Comparison of ENCODE assay signal across 9 mouse cellular contexts in genomic region chr19:45781676-45782075, GRCm38 (mm10). TPM values are rescaled to one million over a fixed set of nuclear protein-coding genes. Genes with fewer than 3 reads are reported as not detected.
A peak's percentile ranks its signal among the peaks of the same experiment; 100 is the strongest.
DNase-seq lines count a peak whose midpoint lies in the region; ATAC-seq lines count a peak whose summit lies in the region.
"Had no signal": no experiment of that assay in that cellular context is flagged by ENCODE, and none has a peak within 500 bp of the region (broad histone marks: within the 10 kb centered on the region; RNA-seq: fewer than 3 reads in every experiment).

No protein-coding gene starts in this region.

- no peak overlapping the region for H3K27ac ChIP-seq in forebrain, embryonic 10.5 days
- no peak overlapping the region for H3K27ac ChIP-seq in limb, embryonic 13.5 days
- H3K27ac ChIP-seq in stomach, embryonic 16.5 days (ENCODE audit: low read length): no peak overlapping the region

- H3K27me3 ChIP-seq in megakaryocyte, embryonic 14.5 days (replicated peaks): no peaks in the 10 kb centered on the region
- no peaks in the 10 kb centered on the region for H3K27me3 ChIP-seq in forebrain, embryonic 10.5 days (ENCODE audit: poor library complexity, severe bottlenecking)
- H3K27me3 ChIP-seq in limb, embryonic 13.5 days: no peaks in the 10 kb centered on the region
- no peaks in the 10 kb centered on the region for H3K27me3 ChIP-seq in stomach, embryonic 16.5 days (ENCODE audit: control insufficient read depth, insufficient read depth, low read length)

- H3K4me2 ChIP-seq in limb, embryonic 13.5 days (replicated peaks): peak overlapping the region; percentile 74
- H3K4me2 ChIP-seq in stomach, embryonic 16.5 days (ENCODE audit: low read depth, low read length): peak overlapping the region; percentile 80

- DNase-seq in forebrain, embryonic 10.5 days (ENCODE audit: extremely low spot score, low spot score): no peak
- no peak for DNase-seq in T-cell, adult 2 months (ENCODE audit: low spot score)
- DNase-seq in thymus, adult 18-20 months: no peak
- DNase-seq: kidney, postnatal 10 days had no signal

- H3K9me3 ChIP-seq in megakaryocyte, embryonic 14.5 days: no peaks in the 10 kb centered on the region
- H3K9me3 ChIP-seq in forebrain, embryonic 10.5 days: no peaks in the 10 kb centered on the region
- no peaks in the 10 kb centered on the region for H3K9me3 ChIP-seq in limb, embryonic 13.5 days
- no peaks in the 10 kb centered on the region for H3K9me3 ChIP-seq in stomach, embryonic 16.5 days (replicated peaks; ENCODE audit: control insufficient read depth, low read length)

- peaks cover 50% of the 10 kb centered on the region for H3K36me3 ChIP-seq in megakaryocyte, embryonic 14.5 days (replicated peaks; ENCODE audit: low read length)
- H3K36me3 ChIP-seq in forebrain, embryonic 10.5 days (replicated peaks): peaks cover 49% of the 10 kb centered on the region
- peaks cover 35% of the 10 kb centered on the region for H3K36me3 ChIP-seq in limb, embryonic 13.5 days
- H3K36me3 ChIP-seq in stomach, embryonic 16.5 days (ENCODE audit: control insufficient read depth, insufficient read depth, low read length): no peaks in the 10 kb centered on the region

- no peak for ATAC-seq in megakaryocyte, adult 5-6 weeks (ENCODE audit: poor library complexity, severe bottlenecking)
- ATAC-seq in limb, embryonic 13.5 days (ENCODE audit: low FRiP score, low read depth): no peak
- ATAC-seq in stomach, embryonic 16.5 days (ENCODE audit: insufficient read depth, low FRiP score): no peak

- H3K9ac ChIP-seq in limb, embryonic 13.5 days: peak overlapping the region; percentile 46
- 0 out of 2 replicates have a peak overlapping the region, but pooled peaks have one; percentile 13 for H3K9ac ChIP-seq in stomach, embryonic 16.5 days (ENCODE audit: low read length)

- peak overlapping the region; percentile 94 for H3K4me3 ChIP-seq in megakaryocyte, embryonic 14.5 days (replicated peaks)
- peak overlapping the region; percentile 99 for H3K4me3 ChIP-seq in forebrain, embryonic 10.5 days
- H3K4me3 ChIP-seq in limb, embryonic 13.5 days: peak overlapping the region; percentile 100
- peak overlapping the region; percentile 79 for H3K4me3 ChIP-seq in stomach, embryonic 16.5 days (replicated peaks; ENCODE audit: low read length)

- peaks cover 52% of the 10 kb centered on the region for H3K4me1 ChIP-seq in megakaryocyte, embryonic 14.5 days
- peaks cover 34% of the 10 kb centered on the region for H3K4me1 ChIP-seq in forebrain, embryonic 10.5 days
- H3K4me1 ChIP-seq in limb, embryonic 13.5 days: peaks cover 29% of the 10 kb centered on the region
- peaks cover 24% of the 10 kb centered on the region for H3K4me1 ChIP-seq in stomach, embryonic 16.5 days (ENCODE audit: control insufficient read depth, insufficient read depth, low read length)

- 74% methylated on average over 8 of the region's 8 CpGs for WGBS in forebrain, embryonic 10.5 days
- 63% methylated on average over 8 of the region's 8 CpGs for WGBS in limb, embryonic 13.5 days
- 56% methylated on average over 8 of the region's 8 CpGs for WGBS in stomach, embryonic 16.5 days

RNA-seq across cellular contexts. Expression of gene Mgea5, which starts 2.0 kb away (rescaled TPM):
- 1.5 and 9.8 TPM in 2 replicates for polyA plus RNA-seq in megakaryocyte, embryonic 14.5 days (2012; ENCODE audit: insufficient read depth, low replicate concordance)
- 91.8 and 94.7 TPM in 2 replicates for total RNA-seq in megakaryocyte, adult 5-6 weeks (2015)
- total RNA-seq in megakaryocyte, adult 5-6 weeks (2017): 157 and 170 TPM in 2 replicates
- polyA plus RNA-seq in forebrain, embryonic 10.5 days (2016; fragmentation: Nextera tagmentation; extraction: Ambion mirVana): 59.2 and 63.9 TPM in 2 replicates
- 66.0 and 68.2 TPM in 2 replicates for polyA plus RNA-seq in limb, embryonic 13.5 days (2015; fragmentation: Nextera tagmentation; extraction: Ambion mirVana)
- polyA plus RNA-seq in stomach, embryonic 16.5 days (2015; fragmentation: Nextera tagmentation; extraction: Ambion mirVana): 35.9 and 40.5 TPM in 2 replicates

RNA-seq across cellular contexts. Expression of gene Npm3, which starts 32.3 kb away (rescaled TPM):
- polyA plus RNA-seq in megakaryocyte, embryonic 14.5 days (2012; ENCODE audit: insufficient read depth, low replicate concordance): 7.1 and 43.7 TPM in 2 replicates
- total RNA-seq in megakaryocyte, adult 5-6 weeks (2015): 36.5 and 39.2 TPM in 2 replicates
- total RNA-seq in megakaryocyte, adult 5-6 weeks (2017): 30.4 and 38.4 TPM in 2 replicates
- polyA plus RNA-seq in forebrain, embryonic 10.5 days (2016; fragmentation: Nextera tagmentation; extraction: Ambion mirVana): 10.7 and 16.1 TPM in 2 replicates
- polyA plus RNA-seq in limb, embryonic 13.5 days (2015; fragmentation: Nextera tagmentation; extraction: Ambion mirVana): 15.4 and 16.8 TPM in 2 replicates
- 13.8 and 15.6 TPM in 2 replicates for polyA plus RNA-seq in stomach, embryonic 16.5 days (2015; fragmentation: Nextera tagmentation; extraction: Ambion mirVana)

RNA-seq across cellular contexts. Expression of gene Kcnip2, which starts 34.2 kb away (rescaled TPM):
- polyA plus RNA-seq in megakaryocyte, embryonic 14.5 days (2012; ENCODE audit: insufficient read depth, low replicate concordance): 0.35 TPM in 1 of 2 replicates, not detected in the other
- total RNA-seq in megakaryocyte, adult 5-6 weeks (2015): 0.09 and 0.16 TPM in 2 replicates
- not detected in 2 replicates for total RNA-seq in megakaryocyte, adult 5-6 weeks (2017)
- polyA plus RNA-seq in forebrain, embryonic 10.5 days (2016; fragmentation: Nextera tagmentation; extraction: Ambion mirVana): 0.71 and 0.86 TPM in 2 replicates
- polyA plus RNA-seq in limb, embryonic 13.5 days (2015; fragmentation: Nextera tagmentation; extraction: Ambion mirVana): 0.55 and 0.70 TPM in 2 replicates
- 2.3 and 2.6 TPM in 2 replicates for polyA plus RNA-seq in stomach, embryonic 16.5 days (2015; fragmentation: Nextera tagmentation; extraction: Ambion mirVana)

RNA-seq across cellular contexts. Expression of gene Fgf8, which starts 39.0 kb away (rescaled TPM):
- polyA plus RNA-seq in megakaryocyte, embryonic 14.5 days (2012; ENCODE audit: insufficient read depth, low replicate concordance): 3.8 TPM in 1 of 2 replicates, not detected in the other
- total RNA-seq in megakaryocyte, adult 5-6 weeks (2015): not detected in 2 replicates
- not detected in 2 replicates for total RNA-seq in megakaryocyte, adult 5-6 weeks (2017)
- 30.6 and 35.3 TPM in 2 replicates for polyA plus RNA-seq in forebrain, embryonic 10.5 days (2016; fragmentation: Nextera tagmentation; extraction: Ambion mirVana)
- 2.7 and 3.5 TPM in 2 replicates for polyA plus RNA-seq in limb, embryonic 13.5 days (2015; fragmentation: Nextera tagmentation; extraction: Ambion mirVana)
- not detected in 2 replicates for polyA plus RNA-seq in stomach, embryonic 16.5 days (2015; fragmentation: Nextera tagmentation; extraction: Ambion mirVana)
- polyA plus RNA-seq: small intestine, adult 2 months had no signal
